8 mouse cellular contexts compared by ENCODE assay signal in the genomic region with DNA sequence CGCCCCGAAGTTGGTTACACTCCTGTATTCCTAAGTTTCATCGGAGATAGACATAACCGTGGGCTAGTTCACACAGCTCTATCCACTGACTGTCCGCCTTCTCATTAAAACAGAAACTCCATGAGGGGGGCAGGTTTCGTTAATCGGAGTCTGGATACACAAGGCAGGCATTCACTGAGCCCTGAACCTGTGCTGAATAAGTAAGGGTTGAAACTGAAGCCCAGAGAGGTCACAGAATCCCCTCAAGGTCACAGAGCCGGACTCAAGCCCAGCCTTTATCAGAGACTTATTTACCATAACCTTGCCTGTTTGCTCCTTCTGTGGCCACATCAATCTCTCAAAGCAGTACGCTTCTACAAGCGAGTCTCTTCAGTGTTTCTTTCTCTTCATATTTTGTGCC. TPM values are rescaled to one million over a fixed set of nuclear protein-coding genes. Genes with fewer than 3 reads are reported as not detected.
DNase-seq lines count a peak whose midpoint lies in the region; ATAC-seq and TF ChIP-seq lines count a peak whose summit lies in the region.

No protein-coding gene starts in this region.

- 75% methylated on average over 10 of the region's 10 CpGs for WGBS in forebrain, embryonic 11.5 days

- DNase-seq in left cerebral cortex, adult 2 months (ENCODE audit: extremely low spot score in 1 of 2, low spot score in 2 of 2): no peak
- no peak for DNase-seq in left cerebral cortex, postnatal 10 days (ENCODE audit: extremely low spot score in 1 of 2, low spot score in 2 of 2)
- no peak for DNase-seq in forebrain, embryonic 11.5 days (ENCODE audit: low spot score)
- DNase-seq in induced T-regulatory cell, adult 2 months (ENCODE audit: low read depth): peak; percentile 5
- DNase-seq in gastrocnemius, postnatal 36 days: no peak
- no peak for DNase-seq in retina, embryonic 14.5 days (ENCODE audit: low spot score)
- DNase-seq in layer of hippocampus, adult 9-10 months (ENCODE audit: low spot score): no peak

- peak overlapping the region; percentile 77 for H3K4me3 ChIP-seq in left cerebral cortex, adult 2 months
- no peak overlapping the region for H3K4me3 ChIP-seq in forebrain, embryonic 11.5 days (ENCODE audit: low read depth, low read length)
- peak overlapping the region; percentile 63 for H3K4me3 ChIP-seq in myocyte

- H3K9ac ChIP-seq in forebrain, embryonic 11.5 days (ENCODE audit: low read length): no peak overlapping the region

- no peak for TF ChIP-seq CTCF in left cerebral cortex, adult 2 months (IDR thresholded peaks at IDR 0.05)

- intact Hi-C loops in left cerebral cortex, adult 2 months (cut with DNase I): no loop called here
- intact Hi-C loops in left cerebral cortex, postnatal 10 days (cut with DNase I): loop anchor here (10.0 kb wide), 1 partner anchor 60 kb away; no protein-coding TSS in a partner anchor
- intact Hi-C loops in gastrocnemius, postnatal 36 days (cut with DNase I): no loop called here

- H3K9me3 ChIP-seq in forebrain, embryonic 11.5 days (ENCODE audit: control insufficient read depth, low read length): no peaks in the 10 kb centered on the region

- no peaks in the 10 kb centered on the region for H3K27me3 ChIP-seq in forebrain, embryonic 11.5 days (ENCODE audit: control insufficient read depth, insufficient read depth, low read length)
- H3K27me3 ChIP-seq in myocyte (ENCODE audit: control insufficient read depth, insufficient read depth, insufficient read length): no peaks in the 10 kb centered on the region

- ATAC-seq in forebrain, embryonic 11.5 days (replicated peaks; ENCODE audit: low FRiP score): no peak

- H3K4me2 ChIP-seq in forebrain, embryonic 11.5 days (ENCODE audit: low read depth, low read length, severe bottlenecking): 0 out of 2 replicates have a peak overlapping the region, but pooled peaks have one; percentile 78
- peak overlapping the region; percentile 81 for H3K4me2 ChIP-seq in myocyte (ENCODE audit: low read depth)

- peaks cover 8% of the 10 kb centered on the region; the same call in 1 of the 2 replicates for H3K4me1 ChIP-seq in forebrain, embryonic 11.5 days (replicated peaks; ENCODE audit: control insufficient read depth, insufficient read depth, low read length)

- H3K36me3 ChIP-seq in forebrain, embryonic 11.5 days (ENCODE audit: control insufficient read depth, insufficient read depth, low read length): no peaks in the 10 kb centered on the region
- H3K36me3 ChIP-seq in myocyte (ENCODE audit: control insufficient read depth, insufficient read depth): no peaks in the 10 kb centered on the region

- no peak for TF ChIP-seq POLR2A in myocyte (IDR thresholded peaks at IDR 0.05; ENCODE audit: insufficient read length, low read depth)

- H3ac ChIP-seq in myocyte (ENCODE audit: control insufficient read depth, insufficient read length): no peak overlapping the region

- peaks cover 50% of the 10 kb centered on the region for H3K79me2 ChIP-seq in myocyte (ENCODE audit: control insufficient read depth, insufficient read depth)

- no peak overlapping the region; the same call in 1 of the 2 replicates for H3K27ac ChIP-seq in left cerebral cortex, adult 2 months
- no peak overlapping the region for H3K27ac ChIP-seq in forebrain, embryonic 11.5 days (ENCODE audit: low read depth, low read length)

TF ChIP-seq in myocyte, 11 proteins besides CTCF, POLR2A, EP300 and RAD21:
- TF ChIP-seq CEBPB (IDR thresholded peaks at IDR 0.05; ENCODE audit: insufficient read depth, poor library complexity, severe bottlenecking) (no peak), POLR2AphosphoS2 (IDR thresholded peaks at IDR 0.05; ENCODE audit: insufficient read length, low read depth) (no peak), TCF3 (IDR thresholded peaks at IDR 0.05; ENCODE audit: insufficient read length, low read depth) (no peak), SRF (IDR thresholded peaks at IDR 0.05; ENCODE audit: control insufficient read depth, insufficient read length, low read depth) (no peak)
TF ChIP-seq in myocyte: peak in this region for 0.

RNA-seq across cellular contexts. Expression of a gene that starts 2.2 kb away (rescaled TPM):
- 10 to 100 TPM; 58.1 to 65.7 TPM for total RNA-seq in left cerebral cortex, adult 2 months (2021)
- 10 to 100 TPM; 69.0 to 76.0 TPM for total RNA-seq in left cerebral cortex, postnatal 10 days (2021)
- 6.7 and 8.5 TPM in 2 replicates for polyA plus RNA-seq in forebrain, embryonic 11.5 days (2014; fragmentation: Nextera tagmentation; extraction: Ambion mirVana)
- 4.0 TPM for polyA plus RNA-seq in myocyte (2012; fragmentation: generic; extraction: Trizol)
- 1 to 10 TPM; 5.1 to 6.1 TPM for total RNA-seq in gastrocnemius, postnatal 36 days (2021)

Comparison
In these comparisons a context has a peak if more than half of its experiments do, and no peak if none do; other contexts are left out.
1. RNA of a gene that starts 2.2 kb away (total RNA-seq): 69.0 to 76.0 TPM in left cerebral cortex, postnatal 10 days and 58.1 to 65.7 TPM in left cerebral cortex, adult 2 months; 5.1 to 6.1 TPM in gastrocnemius, postnatal 36 days; every median in the first group is over 4 times any median in the second.